Mouse (Mus musculus) gastrocnemius, postnatal 4 days (tissue): Measurements from ENCODE around the gene Phldb3. TPM values are rescaled to one million over a fixed set of nuclear protein-coding genes. Genes with fewer than 3 reads are reported as not detected.
A peak's percentile ranks its signal among the peaks of the same experiment; 100 is the strongest.

Experiments used
- DNase-seq, 2 experiments: peaks; one replicate each; pipeline ENCODE4 v3.0.0; 2021 to 2022; ENCODE audit warnings: low spot score in 2 of 2, mixed read lengths in 2 of 2
- long read RNA-seq, 2 experiments: library from polyadenylated mRNA; stranded (forward); transcript quantifications; one replicate each; pipeline ENCODE4 v2.0.0; 2021
- total RNA-seq, 2 experiments: library from RNA; stranded (reverse); gene quantifications; 2 replicates each; pipeline ENCODE4 v1.2.3; 2021

The Phldb3 gene
- total RNA-seq: 1 to 10 TPM in 1 of 2 experiments, under 1 TPM in 1; 0.98 to 1.6 TPM
- long read RNA-seq, experiment 1: 0 reads
- long read RNA-seq, experiment 2: 0 reads

DNA sequence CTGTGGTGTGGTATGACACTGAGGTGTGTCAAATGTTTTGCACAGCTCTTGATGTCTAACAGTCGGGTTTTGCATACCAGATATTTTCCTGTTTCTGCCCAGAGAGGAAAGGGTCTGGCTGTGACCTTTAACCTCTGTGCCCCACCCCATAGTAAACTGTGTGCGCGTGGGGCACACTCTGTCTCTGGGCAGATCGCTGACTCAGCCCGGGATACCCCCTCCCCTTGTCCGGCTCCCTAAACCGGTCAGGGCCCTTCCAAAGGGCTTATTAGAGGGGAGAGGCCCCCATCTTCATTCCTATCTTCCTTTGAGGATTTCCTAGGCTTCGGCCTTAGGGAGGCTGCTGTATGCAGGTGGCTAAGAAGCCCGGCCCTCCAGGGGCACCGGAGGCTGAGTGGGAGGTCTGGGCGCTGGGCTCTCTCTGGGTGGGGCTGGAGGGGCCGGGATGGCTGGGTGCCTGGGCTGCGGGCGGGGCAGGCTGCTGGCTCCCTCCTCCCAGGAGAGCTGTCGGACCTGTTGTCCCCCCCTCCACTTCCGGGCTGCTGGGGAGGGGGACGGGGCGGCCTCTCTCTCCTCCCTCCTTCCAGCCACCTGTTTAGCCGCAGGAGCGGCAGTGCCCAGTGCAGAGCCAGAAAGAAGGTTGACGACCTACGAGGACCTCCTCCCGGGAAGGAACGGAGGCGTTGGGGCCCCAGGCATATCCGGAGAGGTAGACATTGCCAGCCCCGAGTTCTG is at the start of gene Phldb3:
Gene Phldb3, plus strand, starts transcription at position 620 of the 735 bp plus-strand sequence.
- no peak for DNase-seq

DNA sequence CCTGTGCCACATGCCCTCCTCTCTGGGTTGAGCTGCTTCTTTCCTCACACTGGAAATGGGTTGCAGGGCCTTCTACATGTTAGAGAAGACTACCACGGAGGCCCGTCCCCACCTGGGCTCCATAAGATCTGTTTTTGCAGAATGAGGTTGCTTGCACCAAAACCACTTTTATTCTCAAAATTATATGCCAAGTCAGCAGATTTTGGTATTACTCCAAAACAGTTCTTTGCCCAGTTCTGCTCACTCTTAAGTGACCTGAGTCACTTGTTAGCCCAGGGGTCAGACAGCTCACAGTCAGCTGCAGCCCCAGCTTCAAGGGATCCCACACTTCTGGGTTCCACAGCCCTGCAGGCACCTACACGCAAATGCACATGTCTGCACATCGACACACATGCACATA is 49.1 kb upstream of the Phldb3 start:
- no peak for DNase-seq

DNA sequence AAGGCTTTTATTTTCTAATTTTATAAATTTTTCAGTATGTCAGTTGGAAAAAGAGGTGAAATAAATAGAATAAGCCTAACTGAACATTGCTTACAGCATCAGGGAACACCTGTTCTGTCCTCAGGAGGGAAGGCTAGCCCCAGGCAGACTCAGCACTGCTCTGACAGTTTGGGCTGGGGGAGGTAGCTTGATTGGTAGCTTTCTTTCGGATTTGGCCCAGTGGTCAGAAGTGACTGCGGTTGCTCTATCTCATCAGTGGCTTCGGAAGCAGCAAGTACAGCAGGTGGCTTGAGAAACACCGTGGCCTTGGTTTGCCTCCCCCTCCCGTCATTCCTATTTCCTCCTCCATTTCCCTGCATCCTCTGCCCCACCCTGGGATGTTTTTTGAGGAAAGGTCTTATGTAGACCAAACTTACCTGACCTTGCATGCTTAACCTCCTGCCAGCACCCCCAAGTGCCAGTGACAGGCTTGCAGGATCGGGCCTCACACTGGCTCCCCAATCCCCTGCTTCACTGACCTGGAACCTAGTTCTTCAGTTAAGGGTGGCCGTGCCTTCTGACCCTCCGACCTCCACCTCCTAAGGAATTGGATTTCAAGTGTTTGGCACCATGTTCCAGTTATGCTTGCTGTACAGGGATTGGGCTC is 47.2 kb upstream of the Phldb3 start:
- no peak for DNase-seq

DNA sequence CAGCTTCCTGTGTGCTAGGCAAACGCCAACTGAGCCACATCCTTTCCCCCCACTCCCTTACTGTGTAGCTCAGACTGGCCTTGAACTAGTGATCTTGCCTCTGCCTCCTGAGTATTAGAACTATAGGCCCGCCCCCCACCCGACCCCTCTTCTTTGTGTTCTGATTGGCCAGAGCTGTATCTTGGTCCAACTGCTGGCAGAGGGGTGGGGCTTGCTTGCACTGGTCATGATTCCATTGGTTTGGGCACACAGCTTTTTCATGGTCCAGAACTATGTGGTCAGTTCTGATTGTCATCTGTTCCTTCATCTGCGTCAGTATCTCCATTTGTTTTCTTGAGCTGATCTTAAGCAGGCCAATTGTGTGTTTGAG is 46.7 kb upstream of the Phldb3 start:
- no peak for DNase-seq

DNA sequence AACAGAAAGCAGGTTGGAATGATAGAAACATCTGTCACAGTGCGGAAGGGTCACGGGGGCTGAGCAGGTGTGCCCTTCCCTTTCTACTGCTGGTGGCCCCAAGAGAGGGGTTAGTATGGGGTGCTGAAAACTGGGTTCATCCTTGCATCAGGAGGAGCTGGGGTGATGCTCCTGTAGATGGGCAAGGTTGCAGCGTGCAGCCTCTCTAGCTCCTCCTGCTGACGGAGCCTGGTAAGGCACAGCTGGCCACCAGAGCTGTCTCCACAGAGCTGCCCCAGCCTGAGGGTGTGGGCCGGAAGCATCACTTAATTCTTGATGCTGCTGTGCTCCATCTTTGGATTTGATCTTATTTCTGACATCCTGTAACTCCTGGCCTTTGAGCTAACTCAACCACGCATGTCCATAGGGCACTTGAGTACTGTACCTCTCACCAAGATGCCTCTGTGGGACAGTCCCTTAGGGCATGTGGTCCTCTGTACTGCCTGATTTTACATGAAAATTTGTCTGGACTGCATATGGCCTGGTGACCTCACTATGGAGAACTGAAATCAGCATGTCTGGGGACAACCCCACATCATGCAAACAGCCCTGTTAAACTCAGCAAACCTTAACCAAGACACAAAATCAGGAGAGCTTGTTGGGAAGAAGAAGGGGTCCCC is 45.8 kb upstream of the Phldb3 start:
- peak in 1 of 2 experiments; percentile 76 for DNase-seq

DNA sequence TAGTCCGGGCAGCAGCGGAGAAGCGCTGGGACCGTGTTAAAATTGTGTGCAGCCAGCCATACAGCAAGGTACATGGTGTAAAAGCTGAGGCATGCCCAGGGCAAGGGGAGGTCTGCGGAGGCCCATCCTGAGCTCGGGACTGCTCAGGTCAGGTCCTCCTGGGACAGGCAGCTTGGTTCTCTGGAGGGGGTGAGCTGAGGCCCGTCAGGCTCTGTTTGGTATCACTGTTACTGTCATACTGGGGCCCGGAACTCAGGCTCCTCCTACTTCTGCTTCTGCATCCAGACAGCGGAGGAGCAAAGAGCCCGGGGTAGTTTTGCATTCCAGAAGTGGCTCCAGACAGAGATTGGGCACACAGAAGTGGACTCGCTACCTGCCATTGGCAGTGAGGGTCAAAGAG is 44.9 kb upstream of the Phldb3 start:
- DNase-seq: no peak

DNA sequence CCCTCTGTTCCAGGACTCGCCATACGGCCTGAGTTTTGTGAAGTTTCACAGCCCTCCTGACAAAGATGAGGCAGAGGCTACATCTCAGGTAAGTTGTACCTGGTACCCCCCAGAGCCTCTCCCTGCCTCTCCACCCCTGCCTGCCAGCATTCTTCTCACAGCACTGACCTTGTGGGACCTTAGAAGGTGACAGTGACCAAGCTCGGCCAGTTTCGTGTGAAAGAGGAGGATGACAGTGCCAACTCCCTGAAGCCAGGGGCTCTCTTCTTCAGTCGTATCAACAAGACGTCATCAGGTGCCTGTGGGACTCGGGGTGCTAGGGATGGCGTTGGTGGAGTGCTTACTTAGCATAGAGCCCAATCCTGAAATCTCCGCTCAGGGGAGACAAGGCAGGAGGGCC is 44.4 kb upstream of the Phldb3 start:
- no peak for DNase-seq

DNA sequence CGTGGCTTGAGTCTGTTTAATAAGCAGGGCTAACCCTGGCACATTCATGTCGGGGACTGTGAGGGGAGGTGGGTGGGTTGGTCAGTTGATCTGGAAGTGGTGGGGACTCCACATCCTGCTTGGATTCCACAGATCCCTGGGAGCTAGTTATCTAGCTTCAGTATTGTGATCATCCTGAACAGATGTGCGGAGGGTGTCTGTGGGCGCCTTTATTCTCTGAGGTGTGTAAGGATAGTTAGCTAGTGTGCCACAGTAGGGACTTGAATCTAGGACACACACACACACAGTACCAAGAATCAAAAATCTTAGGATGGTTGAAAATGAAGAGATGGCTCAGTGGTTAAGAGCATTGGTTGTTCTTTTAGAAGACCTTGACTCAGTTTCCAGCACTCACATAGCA is 42.1 kb upstream of the Phldb3 start:
- DNase-seq: no peak

DNA sequence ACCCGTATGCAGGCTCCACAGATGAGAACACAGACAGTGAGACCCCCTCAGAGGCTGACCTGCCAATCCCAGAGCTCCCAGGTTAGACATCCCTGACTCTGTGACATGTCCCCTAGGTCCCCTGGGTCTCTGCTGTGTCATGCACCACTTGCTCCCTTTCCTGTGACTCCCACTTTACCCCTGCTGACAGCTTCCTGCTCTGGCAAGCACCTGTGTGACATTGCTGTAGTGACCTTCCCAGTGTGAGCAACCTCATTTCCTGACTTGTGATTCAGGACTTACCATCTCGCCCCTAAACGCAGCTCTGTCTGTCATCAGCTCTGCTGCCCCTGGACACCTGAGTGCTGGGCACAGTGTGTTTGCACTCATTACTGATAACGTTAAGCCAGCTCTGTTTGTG is 39.5 kb upstream of the Phldb3 start:
- DNase-seq: no peak

DNA sequence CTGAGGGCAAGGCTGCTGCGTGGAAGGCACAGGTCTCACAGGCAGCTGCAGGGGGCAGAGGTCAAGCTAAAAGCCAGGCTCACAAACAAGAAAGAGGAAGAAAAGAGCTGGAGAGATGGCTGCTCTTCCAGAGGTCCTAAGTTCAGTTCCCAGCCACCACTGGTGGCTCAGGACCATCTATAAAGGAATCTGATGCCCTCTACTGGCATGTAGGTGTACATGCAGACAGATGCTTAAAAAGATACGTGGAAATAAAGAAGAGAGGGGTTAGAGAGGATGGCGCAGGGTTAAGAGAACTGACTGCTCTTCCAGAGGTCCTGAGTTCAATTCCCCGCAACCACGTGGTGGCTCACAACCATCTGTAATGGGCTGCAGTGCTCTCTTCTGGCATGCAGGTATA is 38.1 kb upstream of the Phldb3 start:
- DNase-seq: no peak

DNA sequence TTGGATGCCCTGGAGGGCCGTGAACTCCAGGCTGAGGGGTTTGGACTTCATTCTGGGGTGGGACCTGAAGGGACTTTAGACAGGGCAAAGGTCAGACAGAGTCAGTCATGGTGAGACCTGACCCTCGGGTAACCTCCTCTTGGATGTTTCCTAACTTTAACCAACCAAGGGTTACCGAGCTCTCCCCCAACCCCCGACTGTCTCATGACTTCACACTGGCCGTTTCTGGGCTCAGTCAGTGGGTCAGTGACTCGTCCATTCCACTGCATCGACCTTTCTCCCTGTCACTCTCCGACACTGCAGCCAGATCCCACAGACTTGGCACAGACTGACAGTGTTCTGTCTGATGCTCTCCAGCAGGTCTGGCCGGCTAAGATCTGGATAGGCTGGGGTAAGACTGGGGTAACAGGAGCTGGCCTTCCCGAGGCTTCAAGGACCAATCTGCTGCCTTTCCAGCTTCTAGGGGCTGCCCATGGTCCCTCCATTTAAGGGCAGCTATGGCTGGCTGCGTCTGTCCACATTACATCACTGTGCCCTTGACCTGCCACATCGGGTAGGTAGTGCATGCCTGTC is 36.3 kb upstream of the Phldb3 start:
- DNase-seq: no peak

DNA sequence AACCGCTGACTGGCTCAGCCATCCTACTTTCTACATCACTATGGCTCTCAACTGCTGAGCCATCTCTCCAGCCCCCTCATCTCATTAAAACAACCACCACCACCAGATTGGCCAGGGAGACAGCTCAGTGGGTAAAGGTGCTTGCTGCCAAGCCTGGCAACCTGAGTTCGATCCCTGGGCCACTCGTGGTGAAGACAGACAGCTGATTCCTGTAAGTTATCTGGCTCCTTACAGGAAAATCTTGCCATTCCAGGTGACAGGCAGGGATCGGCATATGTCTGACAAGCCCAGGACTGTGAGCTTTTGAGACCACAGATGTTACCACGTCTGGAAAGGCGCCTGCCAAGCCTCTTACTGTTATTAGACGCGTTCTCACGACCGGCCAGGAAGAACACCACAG is 32.8 kb upstream of the Phldb3 start:
- no peak for DNase-seq

DNA sequence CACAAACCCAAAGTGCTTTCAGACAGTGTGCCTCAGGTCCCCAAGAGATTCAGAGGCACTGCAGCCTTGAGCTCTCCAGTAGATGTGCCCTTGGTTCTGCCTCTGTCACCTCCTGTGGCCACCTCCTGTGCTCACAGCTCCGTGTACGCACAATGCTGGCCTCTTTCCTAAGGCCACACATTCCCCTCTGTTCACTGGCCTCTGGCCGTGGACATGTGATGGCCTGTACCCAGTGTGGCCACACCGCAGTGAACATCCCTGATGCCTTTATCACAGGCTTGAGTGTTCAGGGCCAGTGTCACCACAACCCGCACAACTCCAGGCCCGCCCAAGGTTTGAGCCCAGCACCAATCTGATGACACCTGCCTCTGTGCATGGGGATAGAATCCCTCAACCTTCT is 25.7 kb upstream of the Phldb3 start:
- no peak for DNase-seq

DNA sequence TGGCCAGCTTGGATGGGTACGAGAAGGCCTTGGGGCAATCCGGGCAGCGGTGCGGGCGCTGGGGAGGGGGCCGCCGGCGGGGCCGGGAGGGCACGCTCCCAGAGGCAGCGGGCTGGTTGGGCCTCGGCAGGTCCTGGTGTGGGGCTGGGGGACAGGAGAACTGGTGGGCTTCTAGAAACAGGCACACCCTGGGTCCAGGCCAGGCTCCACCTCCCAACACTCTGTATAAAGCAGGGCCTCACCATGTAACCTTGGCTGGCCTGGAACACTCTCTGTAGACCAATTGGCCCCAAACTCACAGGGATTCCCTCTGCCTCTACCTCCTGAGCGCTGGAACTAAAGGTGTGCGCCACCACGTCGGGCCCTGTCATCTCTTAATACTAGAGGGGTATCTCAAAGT is 24.6 kb upstream of the Phldb3 start:
- no peak for DNase-seq

DNA sequence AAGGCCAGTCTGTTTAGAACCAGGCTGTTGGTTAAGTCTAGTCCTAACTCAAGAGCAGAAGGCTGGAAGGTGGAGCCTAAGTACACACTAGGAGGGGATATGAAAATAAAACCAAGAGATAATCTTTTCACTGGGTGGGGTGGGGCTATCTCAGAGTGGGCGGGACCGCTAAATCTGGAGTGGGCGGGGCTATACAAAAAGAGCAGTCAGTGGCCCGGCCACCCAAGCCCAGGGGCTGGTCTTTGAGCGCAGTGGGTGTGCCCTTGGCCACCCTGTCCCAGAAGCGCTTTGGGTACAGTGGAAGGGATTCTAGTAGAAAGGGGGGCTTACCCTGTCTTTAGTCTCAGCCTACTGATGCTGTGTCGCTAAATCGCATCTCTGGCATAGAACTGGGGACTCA is 23.7 kb upstream of the Phldb3 start:
- peak in 1 of 2 experiments; percentile 34 for DNase-seq

DNA sequence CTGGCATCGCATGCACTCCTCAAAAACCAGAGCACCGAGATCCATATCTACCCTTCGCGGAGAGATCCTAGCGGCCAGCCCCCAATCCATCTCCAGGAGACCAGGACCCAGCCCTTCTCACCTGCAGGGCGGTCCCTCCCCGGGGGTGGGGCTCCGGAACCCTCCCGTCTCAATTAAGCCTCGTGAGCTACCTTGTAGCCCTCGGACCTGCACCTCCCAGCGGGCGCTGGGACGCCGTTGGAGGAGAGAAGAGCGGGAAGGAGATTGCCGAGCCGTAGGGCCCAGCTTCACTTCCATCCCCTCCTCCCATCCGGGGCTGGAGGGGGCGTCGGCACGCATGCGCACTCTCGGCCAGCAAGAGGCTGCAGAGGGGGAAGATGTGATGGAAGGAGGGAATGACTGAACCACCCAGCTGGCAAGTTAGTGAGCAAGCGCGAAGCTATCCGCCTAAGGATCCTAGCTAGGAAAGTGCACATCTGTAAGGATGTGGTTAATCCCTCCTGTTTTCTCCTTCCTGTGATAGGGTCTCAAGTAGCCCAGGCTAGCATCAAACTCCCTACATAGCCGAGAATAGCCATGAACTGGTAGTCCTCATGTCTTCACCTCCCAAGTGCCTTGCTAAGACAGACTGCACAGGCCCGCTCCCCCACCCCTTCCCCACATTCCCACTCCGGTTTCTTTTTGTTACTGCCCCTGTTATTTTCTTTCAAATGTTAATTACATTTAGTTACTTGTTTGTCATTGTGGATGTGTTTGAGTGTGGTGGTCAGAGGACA is 23.0 kb upstream of the Phldb3 start, which contains the start of the genes Ethe1 and Zfp575:
Gene Ethe1, plus strand, starts transcription at position 214 of the 776 bp plus-strand sequence.
Gene Zfp575, minus strand, starts transcription at position 312 of the 776 bp plus-strand sequence.
- peak; percentile 69 to 78 for DNase-seq

DNA sequence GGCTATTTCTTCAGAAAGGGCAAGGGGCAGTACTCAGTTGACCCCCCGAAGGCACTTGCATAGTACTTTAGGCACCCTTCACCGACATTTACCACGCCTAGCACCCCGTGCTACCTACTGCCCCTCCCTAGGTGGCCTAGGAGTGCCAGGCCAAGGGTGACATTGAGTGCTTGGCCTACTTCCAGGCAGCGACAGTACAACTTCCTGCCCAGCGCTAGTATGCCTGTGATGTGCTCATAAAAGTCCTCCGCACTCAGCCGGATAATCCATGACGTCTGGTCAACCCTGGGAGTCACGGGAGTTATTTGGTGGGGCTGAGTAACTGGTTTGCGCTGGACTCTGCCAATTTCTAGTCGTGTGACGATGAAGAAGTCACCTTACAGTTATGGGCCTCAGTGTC is 22.2 kb upstream of the Phldb3 start:
- DNase-seq: no peak

DNA sequence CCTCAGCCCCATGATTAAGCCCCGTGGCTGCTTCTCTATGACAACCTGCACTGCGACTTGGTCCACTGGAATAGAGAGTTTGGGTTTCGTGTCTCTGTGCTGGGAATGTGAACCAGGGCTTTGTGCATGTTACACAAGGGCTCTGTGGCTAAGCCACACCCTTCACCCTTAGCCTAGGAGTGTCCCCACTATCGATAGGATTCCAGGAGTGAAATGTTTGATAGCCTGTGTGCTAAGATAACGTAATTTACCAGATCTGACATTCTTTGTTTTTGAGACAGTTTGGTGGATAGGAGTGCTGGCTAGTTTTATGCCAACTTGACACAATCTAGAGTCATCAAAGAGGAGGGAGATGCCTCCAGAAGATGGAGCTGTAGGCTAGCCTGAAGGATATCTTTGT is 18.8 kb upstream of the Phldb3 start:
- no peak for DNase-seq

DNA sequence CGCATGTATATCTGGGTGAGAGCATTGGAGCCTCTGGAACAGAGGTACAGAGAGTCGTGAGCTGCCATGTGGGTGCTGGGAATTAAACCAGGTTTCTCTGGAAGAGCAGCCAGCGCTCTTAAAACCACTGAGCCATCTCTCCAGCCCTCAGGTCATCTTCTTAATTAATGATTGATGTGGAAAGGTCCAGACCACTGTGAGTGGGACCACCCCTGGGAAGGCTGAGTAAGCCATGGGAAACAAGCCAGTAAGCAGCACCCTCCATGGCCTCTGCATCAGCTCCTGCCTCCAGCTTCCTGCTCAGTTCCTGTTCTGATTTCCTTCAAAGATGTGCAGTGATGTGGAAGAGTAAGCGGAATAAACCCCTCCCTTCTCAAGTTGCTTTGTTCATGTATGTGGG is 18.4 kb upstream of the Phldb3 start:
- DNase-seq: no peak

DNA sequence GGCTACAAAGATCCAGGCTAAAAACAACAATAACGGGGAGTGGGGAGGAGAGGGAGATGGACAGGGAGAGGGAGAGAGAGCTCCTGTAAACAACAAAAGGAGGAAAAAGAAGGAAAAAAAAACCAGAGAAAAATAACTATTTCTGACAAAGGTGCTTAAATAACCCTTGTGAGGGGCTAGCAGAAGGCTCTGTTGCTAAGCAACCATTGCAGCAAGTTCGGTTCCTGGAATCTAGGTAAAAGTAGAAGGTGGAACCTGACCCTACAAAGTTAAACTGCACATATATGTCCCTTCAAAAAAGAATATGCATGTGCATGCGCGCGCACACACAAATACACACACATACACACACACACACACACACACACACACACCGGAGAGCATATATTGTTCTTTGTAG is 17.8 kb upstream of the Phldb3 start:
- no peak for DNase-seq
